Mouse (Mus musculus): ENCODE results near the gene Msh2.

DNA sequence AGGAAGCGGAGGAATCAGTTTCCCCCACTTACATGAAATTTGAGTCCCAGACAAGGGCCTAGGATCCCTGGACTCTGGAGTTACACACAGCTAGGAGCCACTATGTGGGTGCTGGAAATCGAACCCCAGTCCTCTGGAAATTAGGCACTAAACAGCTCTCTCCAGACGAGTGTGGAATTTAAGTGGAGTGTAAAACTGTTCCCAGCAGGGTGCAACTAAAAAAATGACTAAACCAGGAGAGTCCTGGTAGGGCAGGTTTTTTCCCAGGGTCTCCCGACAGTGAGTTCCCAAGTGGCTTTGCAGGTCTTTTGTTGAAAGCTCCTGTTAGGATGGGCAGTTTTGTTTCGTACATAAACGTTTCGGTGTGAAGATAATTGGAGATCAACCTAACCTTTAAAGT is 52.6 kb downstream of the Msh2 start:
- TF ChIP-seq CTCF (IDR thresholded peaks at IDR 0.05 in 2 of 3, conservative IDR thresholded peaks at IDR 0.05 in 1 of 3; ENCODE audit: control insufficient read depth in 1 of 3, insufficient read depth in 1 of 3, low read depth in 2 of 3, low read length in 3 of 3, poor library complexity in 1 of 3, severe bottlenecking in 1 of 3) (no peak), TAL1 (IDR thresholded peaks at IDR 0.05; ENCODE audit: low read length) (no peak), EP300 (IDR thresholded peaks at IDR 0.05; ENCODE audit: low read depth in 1 of 2, low read length in 2 of 2) (no peak)

Data from MEL (cell line).